Mouse (Mus musculus) megakaryocyte, embryonic 14.5 days (primary cell): Measurements from ENCODE around the gene Rarg.
"Not testable (repeated sequence)": the region's sequence is repeated elsewhere in the genome, so short reads cannot be mapped to it uniquely, and the experiment has no call there.

Source experiments
- FLI1 ChIP-seq: IDR thresholded peaks from 2 replicates; pipeline ENCODE4 v1.6.1; 2012; ENCODE audit warnings: low read length, inconsistent platforms, mixed read lengths
- GATA1 ChIP-seq: IDR thresholded peaks from 3 replicates; pipeline ENCODE4 v1.6.1; 2012; ENCODE audit warnings: mixed read lengths, low read length, inconsistent platforms, borderline replicate concordance

DNA sequence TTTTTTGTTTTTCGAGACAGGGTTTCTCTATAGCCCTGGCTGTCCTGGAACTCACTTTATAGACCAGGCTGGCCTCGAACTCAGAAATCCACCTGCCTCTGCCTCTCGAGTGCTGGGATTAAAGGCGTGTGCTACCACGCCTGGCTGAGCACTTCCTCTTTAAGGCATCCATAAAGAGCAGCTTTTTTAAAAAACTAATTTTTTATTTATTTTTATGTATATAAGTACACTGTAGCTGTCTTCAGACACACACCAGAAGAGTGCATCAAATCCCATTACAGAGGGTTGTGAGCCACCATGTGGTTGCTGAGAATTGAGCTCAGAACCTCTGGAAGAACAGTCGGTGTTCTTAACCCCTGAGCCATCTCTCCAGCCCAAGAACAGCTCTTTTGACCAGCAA is 31.7 kb downstream of the Rarg start:
- TF ChIP-seq GATA1, FLI1: not testable (repeated sequence)
